Mouse (Mus musculus): ENCODE data around the gene Cadm2.

DNA sequence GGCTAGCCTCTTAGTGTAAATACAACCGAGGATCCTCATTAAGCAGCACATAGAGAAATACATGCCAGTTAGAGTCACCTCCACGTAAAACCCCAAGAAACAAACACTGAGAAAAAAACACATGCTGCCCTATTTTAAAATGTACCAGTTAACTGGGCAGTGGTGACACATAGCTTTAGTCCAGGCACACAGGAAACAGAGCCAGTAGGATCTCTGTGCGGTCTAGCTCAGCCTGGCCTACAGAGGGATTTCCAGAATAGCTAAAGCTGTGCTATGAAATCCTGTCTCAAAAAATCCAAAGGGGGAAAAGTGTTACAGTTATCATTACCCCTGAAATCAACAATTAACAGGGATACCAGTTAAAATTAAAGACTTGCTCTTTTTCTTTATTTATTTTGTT is 498.9 kb downstream of the Cadm2 start:
- TF ChIP-seq CTCF (IDR thresholded peaks at IDR 0.05; ENCODE audit: borderline replicate concordance, control insufficient read depth, extremely low read depth, insufficient read depth, low read length, poor library complexity) (no peak), POLR2A (IDR thresholded peaks at IDR 0.05; ENCODE audit: control insufficient read depth, extremely low read depth, insufficient read depth, low read length, poor library complexity) (no peak)

Data from thymus, adult 2 months (tissue).